Mouse (Mus musculus) MEL (cell line): ENCODE data around the gene Kin. TPM values are rescaled to one million over a fixed set of nuclear protein-coding genes. Genes with fewer than 3 reads are reported as not detected.

Experiments used
- DNase-seq: peaks from one replicate; pipeline ENCODE4 v3.0.0; 2011; ENCODE audit warnings: low read depth, low spot score
- H3K27ac ChIP-seq: 2 replicates; pipeline ENCODE4 v1.5.1; 2012; ENCODE audit warnings: low read depth, mild to moderate bottlenecking, control low read depth, low read length, moderate library complexity; ENCODE audit not compliant: control insufficient read depth
- H3K27me3 ChIP-seq, 2 experiments: fragments of 150-350 bp in 1 of 2; sonication (generic) in 1 of 2; 2 replicates each; pipeline ENCODE4 v1.6.1; 2012; ENCODE audit warnings: low read length in 2 of 2, mild to moderate bottlenecking in 2 of 2, improper control_type of control experiment in 1 of 2, moderate library complexity in 1 of 2; ENCODE audit not compliant: insufficient read depth in 2 of 2, control insufficient read depth in 1 of 2
- H3K36me3 ChIP-seq, 2 experiments: 2 replicates each; pipeline ENCODE4 v1.6.1; 2012 to 2014; ENCODE audit warnings: low read length in 2 of 2, improper control_type of control experiment in 1 of 2, inconsistent platforms in 1 of 2, mild to moderate bottlenecking in 1 of 2; ENCODE audit not compliant: insufficient read depth in 2 of 2, control insufficient read depth in 1 of 2
- H3K4me1 ChIP-seq, 2 experiments: fragments of 150-350 bp in 1 of 2; sonication (generic) in 1 of 2; 2 replicates each; pipeline ENCODE4 v1.6.1; 2012; ENCODE audit warnings: low read length in 2 of 2, improper control_type of control experiment in 1 of 2, mild to moderate bottlenecking in 1 of 2; ENCODE audit not compliant: insufficient read depth in 2 of 2, control insufficient read depth in 1 of 2
- H3K4me3 ChIP-seq, 2 experiments: fragments of 150-350 bp in 1 of 2; sonication (generic) in 1 of 2; 2 replicates each; pipeline ENCODE4 v1.5.1; 2012; ENCODE audit warnings: low read depth in 2 of 2, low read length in 2 of 2, mild to moderate bottlenecking in 2 of 2, moderate library complexity in 2 of 2, control low read depth in 1 of 2, improper control_type of control experiment in 1 of 2; ENCODE audit not compliant: control insufficient read depth in 1 of 2, insufficient read depth in 1 of 2
- H3K79me2 ChIP-seq: 2 replicates; pipeline ENCODE4 v1.6.1; 2012; ENCODE audit warnings: mild to moderate bottlenecking, low read length, moderate library complexity; ENCODE audit not compliant: control insufficient read depth, poor library complexity, insufficient read depth
- H3K9ac ChIP-seq: 2 replicates; pipeline ENCODE4 v1.6.1; 2012; ENCODE audit warnings: low read depth, mild to moderate bottlenecking, control low read depth, low read length, moderate library complexity; ENCODE audit not compliant: control insufficient read depth, poor library complexity, severe bottlenecking
- H3K9me3 ChIP-seq: fragments of 150-350 bp; sonication (generic); replicated peaks from 2 replicates; pipeline ENCODE4 v1.6.1; 2012; ENCODE audit warnings: mild to moderate bottlenecking, low read length, improper control_type of control experiment, moderate library complexity; ENCODE audit not compliant: insufficient read depth
- BHLHE40 ChIP-seq: IDR thresholded peaks from 2 replicates; pipeline ENCODE4 v1.6.1; 2012; ENCODE audit warnings: low read depth, mild to moderate bottlenecking, inconsistent platforms, low read length, improper control_type of control experiment, borderline replicate concordance
- CHD2 ChIP-seq: IDR thresholded peaks from 2 replicates; pipeline ENCODE4 v1.6.1; 2011; ENCODE audit warnings: low read length, improper control_type of control experiment
- ELF1 ChIP-seq: IDR thresholded peaks from 2 replicates; pipeline ENCODE4 v1.6.1; 2014; ENCODE audit warnings: low read depth, mild to moderate bottlenecking, inconsistent platforms, low read length, improper control_type of control experiment, moderate library complexity
- KAT2A ChIP-seq: conservative IDR thresholded peaks from 2 replicates; pipeline ENCODE4 v1.6.1; 2012; ENCODE audit warnings: low read depth, low read length, improper control_type of control experiment, inconsistent platforms
- MAFK ChIP-seq: IDR thresholded peaks from 2 replicates; pipeline ENCODE4 v1.6.1; 2011; ENCODE audit warnings: low read depth, mild to moderate bottlenecking, low read length, improper control_type of control experiment, borderline replicate concordance
- MAZ ChIP-seq: IDR thresholded peaks from 2 replicates; pipeline ENCODE4 v1.6.1; 2012; ENCODE audit warnings: low read depth, mild to moderate bottlenecking, inconsistent platforms, low read length, improper control_type of control experiment
- POLR2AphosphoS5 ChIP-seq: IDR thresholded peaks from 2 replicates; pipeline ENCODE4 v1.6.1; 2012; ENCODE audit warnings: low read depth, borderline replicate concordance, mild to moderate bottlenecking, inconsistent platforms, low read length, moderate library complexity, mixed read lengths
- RCOR1 ChIP-seq: IDR thresholded peaks from 2 replicates; pipeline ENCODE4 v1.6.1; 2012; ENCODE audit warnings: low read depth, mild to moderate bottlenecking, inconsistent platforms, low read length, improper control_type of control experiment
- SIN3A ChIP-seq: IDR thresholded peaks from 2 replicates; pipeline ENCODE4 v1.6.1; 2012; ENCODE audit warnings: low read length, improper control_type of control experiment, inconsistent platforms
- SMC3 ChIP-seq: IDR thresholded peaks from 2 replicates; pipeline ENCODE4 v1.6.1; 2011; ENCODE audit warnings: low read depth, low read length, improper control_type of control experiment
- TAL1 ChIP-seq: IDR thresholded peaks from 2 replicates; pipeline ENCODE4 v1.6.1; 2012; ENCODE audit warnings: mild to moderate bottlenecking, inconsistent platforms, low read length, moderate library complexity, mixed read lengths
- UBTF ChIP-seq: IDR thresholded peaks from 2 replicates; pipeline ENCODE4 v1.6.1; 2012; ENCODE audit warnings: low read depth, mild to moderate bottlenecking, inconsistent platforms, low read length, improper control_type of control experiment, moderate library complexity, borderline replicate concordance; ENCODE audit not compliant: insufficient read depth
- ZC3H11A ChIP-seq: IDR thresholded peaks from 2 replicates; pipeline ENCODE4 v1.6.1; 2012; ENCODE audit warnings: low read depth, mild to moderate bottlenecking, inconsistent platforms, low read length, improper control_type of control experiment
- polyA plus RNA-seq, 2 experiments: library from polyadenylated mRNA; stranded (reverse) in 1 of 2; unstranded in 1 of 2; fragments of >175 nt in 1 of 2; fragments of >200 nt in 1 of 2; gene quantifications; 2 replicates each; pipeline versions ENCODE4 v1.2.1 to v1.2.4; 2012; ENCODE audit warnings: low replicate concordance in 2 of 2, low read depth in 1 of 2; ENCODE audit not compliant: insufficient read length in 2 of 2, insufficient read depth in 1 of 2, missing spikeins in 1 of 2
- total RNA-seq: library from RNA; depleted of rRNA; stranded (reverse); fragments of 300-350 nt; gene quantifications from 2 replicates; pipeline ENCODE4 v1.2.3, GENCODE M21; 2012

Kin gene
- total and polyA plus RNA-seq, 3 experiments, result 25.7 to 33.5 TPM; not detected in 1

DNA sequence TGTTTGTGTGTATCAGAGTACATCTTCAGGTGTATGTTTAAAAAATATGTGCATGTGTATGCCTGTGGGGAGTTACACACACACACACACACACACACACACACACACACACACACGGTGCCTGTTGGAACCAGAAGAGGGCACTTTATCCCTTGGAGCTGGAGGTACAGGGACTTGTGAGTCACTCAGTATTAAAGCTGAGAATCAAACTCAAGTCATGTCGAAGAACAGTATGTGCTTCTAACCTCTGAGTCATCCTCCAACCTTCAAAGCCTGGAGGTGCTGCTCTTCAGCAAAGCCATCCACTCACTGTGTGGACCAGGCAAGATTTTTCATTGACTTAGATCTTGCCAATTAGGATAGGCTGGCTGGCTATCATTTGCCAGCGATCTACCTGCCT is 41.4 kb downstream of the Kin start:
- Histone ChIP-seq H3K27ac (no peak overlapping the region), H3K36me3 (no peaks in the 10 kb centered on the region), H3K27me3 (peaks cover 0 to 3% of the 10 kb centered on the region in 2 experiments; a peak in 3 of 4 replicates), H3K9ac (no peak overlapping the region), H3K4me3 (no peak overlapping the region), H3K4me1 (no peaks in the 10 kb centered on the region), H3K79me2 (no peaks in the 10 kb centered on the region), H3K9me3 (no peaks in the 10 kb centered on the region)
- no peak for DNase-seq
- TF ChIP-seq KAT2A, result no peak
- TF ChIP-seq POLR2AphosphoS5, result no peak
- no peak for TF ChIP-seq BHLHE40
- TF ChIP-seq MAFK, result no peak
- no peak for TF ChIP-seq MAZ
- TF ChIP-seq SIN3A, result no peak
- no peak for TF ChIP-seq RCOR1
- TF ChIP-seq ZC3H11A, result no peak
- no peak for TF ChIP-seq TAL1
- TF ChIP-seq SMC3, result no peak
- TF ChIP-seq CHD2, result no peak

DNA sequence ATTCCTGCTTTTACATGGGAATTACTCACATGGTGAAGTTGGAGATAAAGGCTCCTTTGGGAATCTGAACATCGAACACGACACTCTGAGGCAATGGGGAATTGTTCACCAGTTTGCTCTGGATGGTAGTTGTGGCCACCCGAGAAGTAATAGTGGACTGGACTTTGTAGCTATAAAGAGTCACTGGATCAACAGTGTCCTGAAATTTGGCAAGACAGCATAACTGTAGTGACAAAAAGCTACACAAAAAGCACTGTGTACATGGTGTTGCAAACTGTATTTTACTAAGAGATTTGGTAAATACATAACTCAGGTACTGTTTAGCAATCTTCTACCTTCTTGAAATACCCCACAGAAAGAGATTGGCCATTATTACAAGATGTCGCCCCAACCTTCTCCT is 45.7 kb downstream of the Kin start:
- Histone ChIP-seq H3K4me3 (no peak overlapping the region), H3K27ac (no peak overlapping the region), H3K9ac (no peak overlapping the region), H3K9me3 (no peaks in the 10 kb centered on the region), H3K79me2 (no peaks in the 10 kb centered on the region), H3K36me3 (no peaks in the 10 kb centered on the region), H3K27me3 (no peaks in the 10 kb centered on the region; a peak in 1 of 4 replicates), H3K4me1 (no peaks in the 10 kb centered on the region)
- no peak for DNase-seq
- TF ChIP-seq ELF1, result no peak
- TF ChIP-seq, all 39 proteins: peak for 0

DNA sequence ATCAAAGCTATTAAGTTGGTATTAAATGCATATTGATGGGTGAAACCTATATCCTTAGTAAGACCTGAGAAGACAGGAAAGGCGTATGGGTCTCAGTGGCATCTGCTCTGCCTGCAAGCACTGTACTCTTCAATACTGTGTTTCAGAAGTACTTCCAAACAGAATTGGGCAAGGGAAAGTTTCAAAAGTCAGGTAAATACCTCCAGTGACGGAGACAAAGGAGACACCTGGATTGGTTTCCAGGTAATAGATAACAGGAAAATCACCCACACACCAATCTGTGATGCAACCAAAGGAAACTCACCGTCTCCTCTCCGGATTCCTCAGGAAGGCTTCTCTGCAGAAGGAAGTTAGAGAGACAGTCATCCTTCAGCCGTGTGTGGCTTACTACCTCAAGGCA is 47.1 kb downstream of the Kin start:
- Histone ChIP-seq H3K4me3 (no peak overlapping the region), H3K4me1 (no peaks in the 10 kb centered on the region), H3K36me3 (no peaks in the 10 kb centered on the region), H3K9ac (no peak overlapping the region), H3K9me3 (no peaks in the 10 kb centered on the region), H3K27me3 (no peaks in the 10 kb centered on the region; a peak in 1 of 4 replicates), H3K27ac (no peak overlapping the region), H3K79me2 (no peaks in the 10 kb centered on the region)
- no peak for TF ChIP-seq UBTF
- DNase-seq, result no peak
